Mouse (Mus musculus) heart, adult 8-10 months (tissue): ENCODE results near the gene Olfr522. TPM values are rescaled to one million over a fixed set of nuclear protein-coding genes. Genes with fewer than 3 reads are reported as not detected.
A peak's percentile ranks its signal among the peaks of the same experiment; 100 is the strongest.

Source experiments
- DNase-seq: peaks from one replicate; pipeline ENCODE4 v3.0.0; 2022; ENCODE audit warnings: low spot score
- total RNA-seq, 4 experiments: library from RNA; stranded (reverse); gene quantifications; 2 replicates each; pipeline ENCODE4 v1.2.4; 2022

Gene Olfr522
- total RNA-seq, 4 experiments from 2014 or later, result not detected

DNA sequence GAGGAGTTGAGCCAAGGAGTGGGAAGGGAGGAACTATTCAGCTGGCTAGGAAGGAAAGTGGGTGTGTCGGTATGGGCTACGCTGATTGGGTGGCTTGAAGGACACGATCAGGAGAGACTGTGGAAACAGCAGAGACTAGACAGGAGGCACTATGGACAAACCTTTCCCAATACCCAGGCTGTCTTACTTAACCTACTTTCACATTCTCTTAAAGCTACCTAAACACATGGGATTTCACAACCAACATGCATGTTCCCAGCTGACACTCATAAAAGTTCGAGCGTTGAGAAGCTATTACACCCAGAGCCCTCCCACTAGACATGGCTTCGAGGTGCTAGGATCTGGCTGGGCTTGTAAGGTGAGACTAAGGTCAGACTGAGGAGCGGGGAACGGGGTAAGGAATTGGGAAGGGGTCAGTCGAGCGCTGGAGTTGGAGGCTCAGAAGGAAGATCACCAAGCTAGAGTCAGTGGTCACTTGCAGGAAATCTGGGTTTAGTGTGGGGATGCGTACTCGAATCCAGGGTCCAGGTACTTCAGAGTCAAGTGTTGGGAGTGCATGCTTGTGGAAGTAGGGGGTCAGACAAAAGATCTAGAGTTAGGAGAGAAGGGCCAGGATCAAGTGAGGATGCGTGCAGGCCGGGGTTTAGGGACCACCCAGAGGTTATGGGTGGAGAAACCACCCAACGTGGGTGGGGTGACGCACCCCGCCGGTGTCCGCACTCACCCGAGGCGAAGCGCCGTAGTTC, 48.8 kb downstream of the Olfr522 start, which contains the start of gene Paox:
Paox (plus strand) TSS at position 217 of the 746 bp plus-strand sequence.
- DNase-seq, result peak; percentile 67

DNA sequence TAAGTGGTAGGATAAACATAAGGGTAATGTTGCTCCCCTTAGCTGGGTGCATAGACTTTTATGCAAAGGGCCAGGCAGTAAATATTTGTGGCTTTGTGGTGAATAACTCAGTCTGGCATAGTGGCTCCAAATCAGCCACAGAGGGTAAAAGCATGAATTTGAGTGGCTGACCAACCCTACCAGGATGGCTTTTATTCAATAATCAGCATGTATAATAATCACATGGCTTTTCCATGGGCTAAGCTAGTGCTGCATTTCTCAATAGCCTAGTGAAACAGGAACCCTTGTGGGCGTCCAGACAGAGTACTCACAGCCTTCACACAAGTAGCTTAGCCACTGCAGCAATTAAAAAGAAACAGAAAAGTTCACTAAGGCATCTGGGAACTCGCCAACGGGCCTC, 52.6 kb downstream of the Olfr522 start:
- no peak for DNase-seq

Other genes with a start within 250 kb of the Olfr522 start
- not detected for gene Utf1, start 221.0 kb downstream of the Olfr522 start, total RNA-seq
- not detected for gene 6430531B16Rik, start 186.0 kb downstream of the Olfr522 start, total RNA-seq
- gene Adam8, start 172.2 kb downstream of the Olfr522 start, total RNA-seq, result 1 to 10 TPM in 2 of 4 experiments, under 1 TPM in 2; 0.25 to 1.8 (median 0.95) TPM
- gene Zfp511, start 128.4 kb downstream of the Olfr522 start, total RNA-seq, result 10 to 100 TPM in 2 of 4 experiments, 1 to 10 TPM in 2; 7.7 to 11.8 (median 10.7) TPM
- gene Tubgcp2, start 128.1 kb downstream of the Olfr522 start, total RNA-seq, result 10 to 100 TPM; 32.6 to 37.0 (median 34.9) TPM
- gene Msx3, start 115.7 kb downstream of the Olfr522 start, total RNA-seq, result not detected
- under 1 TPM in 3 of 4 experiments, not detected in 1; 0.25 to 0.50 (median 0.30) TPM for gene Caly, start 82.2 kb downstream of the Olfr522 start, total RNA-seq
- not detected for gene Prap1, start 71.4 kb downstream of the Olfr522 start, total RNA-seq
- 10 to 100 TPM; 65.8 to 83.2 (median 76.9) TPM for gene Fuom, start 62.3 kb downstream of the Olfr522 start, total RNA-seq
- gene Paox, start 49.0 kb downstream of the Olfr522 start, total RNA-seq, result 1 to 10 TPM; 2.2 to 4.0 (median 2.6) TPM
- gene Echs1, start 48.3 kb downstream of the Olfr522 start, total RNA-seq, result 100 to 1,000 TPM; 476 to 541 (median 510) TPM
- 10 to 100 TPM; 24.2 to 32.4 (median 29.3) TPM for gene Mtg1, start 27.2 kb downstream of the Olfr522 start, total RNA-seq
- gene Sprn, start 9.9 kb downstream of the Olfr522 start, total RNA-seq, result 1 to 10 TPM in 1 of 4 experiments, under 1 TPM in 3; 0.23 to 1.2 (median 0.64) TPM
- not detected for gene Olfr523, start 8.5 kb upstream of the Olfr522 start, total RNA-seq
- gene Olfr524, start 41.2 kb upstream of the Olfr522 start, total RNA-seq, result not detected
- not detected for gene Cd163l1, start 53.5 kb upstream of the Olfr522 start, total RNA-seq
- gene 5830411N06Rik, start 82.5 kb upstream of the Olfr522 start, total RNA-seq, result not detected
- not detected for gene Olfr525, start 156.1 kb upstream of the Olfr522 start, total RNA-seq
- not detected for gene Olfr527, start 169.3 kb upstream of the Olfr522 start, total RNA-seq
- not detected for gene Olfr60, start 196.9 kb upstream of the Olfr522 start, total RNA-seq
- gene Olfr530, start 211.6 kb upstream of the Olfr522 start, total RNA-seq, result not detected
- not detected for gene Olfr531, start 238.2 kb upstream of the Olfr522 start, total RNA-seq